Mouse (Mus musculus) embryonic facial prominence, embryonic 14.5 days (tissue): ENCODE measurements around the gene St8sia1. TPM values are rescaled to one million over a fixed set of nuclear protein-coding genes. Genes with fewer than 3 reads are reported as not detected.

ENCODE experiments used
- ATAC-seq: fragments of 200-750 bp; cut with Nextera tagmentation; 2 replicates; pipeline ENCODE4 v1.8.0; 2017; ENCODE audit warnings: low read depth, moderate number of reproducible peaks, moderate TSS enrichment
- DNase-seq: peaks from one replicate; pipeline ENCODE4 v3.0.0-alpha.2; 2015; ENCODE audit warnings: low spot score
- H3K27ac ChIP-seq: fragments of 300-500 bp; sonication (generic); replicated peaks from 2 replicates; pipeline ENCODE4 v1.5.1; 2014; ENCODE audit warnings: low read depth, mild to moderate bottlenecking, low read length, moderate library complexity
- H3K27me3 ChIP-seq: fragments of 300-500 bp; sonication (generic); replicated peaks from 2 replicates; pipeline ENCODE4 v1.6.1; 2014; ENCODE audit warnings: low read length; ENCODE audit not compliant: control insufficient read depth, insufficient read depth
- H3K36me3 ChIP-seq: fragments of 300-500 bp; sonication (generic); 2 replicates; pipeline ENCODE4 v1.6.1; 2014; ENCODE audit warnings: low read length, mixed read lengths; ENCODE audit not compliant: control insufficient read depth, insufficient read depth
- H3K4me1 ChIP-seq: fragments of 300-500 bp; sonication (generic); 2 replicates; pipeline ENCODE4 v1.6.1; 2014; ENCODE audit warnings: antibody characterized with exemption, low read length; ENCODE audit not compliant: control insufficient read depth, insufficient read depth
- H3K4me2 ChIP-seq: fragments of 300-500 bp; sonication (generic); 2 replicates; pipeline ENCODE4 v1.6.1; 2014; ENCODE audit warnings: low read depth, mild to moderate bottlenecking, low read length, moderate library complexity, mixed read lengths
- H3K4me3 ChIP-seq: fragments of 300-500 bp; sonication (generic); 2 replicates; pipeline ENCODE4 v1.5.1; 2014; ENCODE audit warnings: low read depth, mild to moderate bottlenecking, low read length
- H3K9ac ChIP-seq: fragments of 300-500 bp; sonication (generic); 2 replicates; pipeline ENCODE4 v1.6.1; 2014; ENCODE audit warnings: low read depth, mild to moderate bottlenecking, low read length, moderate library complexity, mixed read lengths
- H3K9me3 ChIP-seq: fragments of 300-500 bp; sonication (generic); 2 replicates; pipeline ENCODE4 v1.6.1; 2016; ENCODE audit warnings: low read length; ENCODE audit not compliant: control insufficient read depth
- WGBS: fragments of 180-500 bp; shearing (Covaris S2); extraction: QIAGEN DNeasy Blood & Tissue Kit; methylation state at CpG from one replicate; pipeline ENCODE4 v1.1.7; 2014; 5-methylcytosine and 5-hydroxymethylcytosine counted together
- polyA plus RNA-seq: library from polyadenylated mRNA; unstranded; fragments of >200 nt; fragmentation: Nextera tagmentation; extraction: Ambion mirVana; gene quantifications from 2 replicates; pipeline ENCODE4 v1.2.1, GENCODE M21; 2014

St8sia1 gene
- polyA plus RNA-seq, 1 experiment from 2014 or later: 1.8 TPM

GRCm38 (mm10) chr6:142944470-142944869, 19.8 kb downstream of the St8sia1 start:
- H3K9ac ChIP-seq: no peak overlapping the region
- ATAC-seq (no peak), DNase-seq (no peak)
- H3K9me3 ChIP-seq: no peaks in the 10 kb centered on the region
- no peak overlapping the region for H3K27ac ChIP-seq
- H3K4me3 ChIP-seq: no peak overlapping the region
- no peaks in the 10 kb centered on the region for H3K36me3 ChIP-seq
- no peaks in the 10 kb centered on the region for H3K27me3 ChIP-seq
- H3K4me1 ChIP-seq: 0 out of 2 replicates have a peak, but pooled peaks cover 6% of the 10 kb centered on the region
- no peak overlapping the region for H3K4me2 ChIP-seq
- 93% methylated on average over 3 of the region's 3 CpGs for WGBS

GRCm38 (mm10) chr6:142943419-142943818, 20.8 kb downstream of the St8sia1 start:
- H3K9ac ChIP-seq: no peak overlapping the region
- 0 out of 2 replicates have a peak, but pooled peaks cover 6% of the 10 kb centered on the region for H3K4me1 ChIP-seq
- DNase-seq (no peak), ATAC-seq (no peak)
- H3K4me3 ChIP-seq: no peak overlapping the region
- 81% methylated on average over 8 of the region's 8 CpGs for WGBS
- no peaks in the 10 kb centered on the region for H3K27me3 ChIP-seq
- no peaks in the 10 kb centered on the region for H3K9me3 ChIP-seq
- no peaks in the 10 kb centered on the region for H3K36me3 ChIP-seq
- no peak overlapping the region for H3K4me2 ChIP-seq
- H3K27ac ChIP-seq: no peak overlapping the region

GRCm38 (mm10) chr6:142941596-142942381, 22.5 kb downstream of the St8sia1 start:
- WGBS: 83% methylated on average over 11 of the region's 11 CpGs
- Histone ChIP-seq H3K4me2 (no peak overlapping the region), H3K9ac (no peak overlapping the region), H3K9me3 (no peaks in the 10 kb centered on the region), H3K4me1 (0 out of 2 replicates have a peak, but pooled peaks cover 6% of the 10 kb centered on the region), H3K27me3 (no peaks in the 10 kb centered on the region), H3K4me3 (no peak overlapping the region), H3K27ac (no peak overlapping the region), H3K36me3 (no peaks in the 10 kb centered on the region)
- DNase-seq: no peak
- ATAC-seq: no peak

GRCm38 (mm10) chr6:142941078-142941477, 23.2 kb downstream of the St8sia1 start:
- ATAC-seq: no peak
- WGBS: 66% methylated on average over 8 of the region's 8 CpGs
- H3K36me3 ChIP-seq: no peaks in the 10 kb centered on the region
- no peaks in the 10 kb centered on the region for H3K27me3 ChIP-seq
- no peak overlapping the region for H3K4me2 ChIP-seq
- DNase-seq: no peak
- no peak overlapping the region for H3K9ac ChIP-seq
- no peak overlapping the region for H3K27ac ChIP-seq
- H3K4me1 ChIP-seq: 0 out of 2 replicates have a peak, but pooled peaks cover under 1% of the 10 kb centered on the region
- no peaks in the 10 kb centered on the region for H3K9me3 ChIP-seq
- H3K4me3 ChIP-seq: no peak overlapping the region

- H3K27me3 ChIP-seq: no peaks in the 10 kb centered on the region
- ATAC-seq: no peak
- H3K4me1 ChIP-seq: no peaks in the 10 kb centered on the region
- whole genome bisulfite sequencing: 71% methylated on average over 9 of the region's 9 CpGs
- no peaks in the 10 kb centered on the region for H3K9me3 ChIP-seq
- no peaks in the 10 kb centered on the region for H3K36me3 ChIP-seq
- no peak for DNase-seq
- H3K27ac ChIP-seq: no peak overlapping the region
- H3K4me2 ChIP-seq: no peak overlapping the region
- no peak overlapping the region for H3K9ac ChIP-seq
- H3K4me3 ChIP-seq: no peak overlapping the region
Measured at GRCm38 (mm10) chr6:142938549-142939345, 25.5 kb downstream of the St8sia1 start.

DNA sequence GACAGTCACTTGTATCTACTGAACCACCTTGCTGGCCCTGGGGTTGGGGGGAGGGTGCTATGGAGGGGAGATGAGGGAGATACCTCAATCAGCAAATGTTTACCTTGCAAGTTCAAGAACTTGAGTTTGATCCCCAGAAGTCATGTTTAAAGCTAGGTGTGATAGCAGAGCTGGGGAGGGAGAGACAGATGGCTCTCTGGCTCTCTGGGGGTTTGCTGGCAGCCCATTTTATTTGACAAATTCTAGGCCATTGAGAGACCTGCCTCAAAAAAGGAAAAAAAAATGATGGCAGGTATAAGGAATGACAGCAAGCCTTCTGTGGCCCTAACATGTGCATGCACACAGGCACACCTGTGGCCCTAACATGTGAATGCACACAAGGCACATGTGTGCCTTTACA, 26.2 kb downstream of the St8sia1 start:
- no peak overlapping the region for H3K4me2 ChIP-seq
- H3K36me3 ChIP-seq: no peaks in the 10 kb centered on the region
- DNase-seq (no peak), ATAC-seq (no peak)
- no peak overlapping the region for H3K27ac ChIP-seq
- H3K4me3 ChIP-seq: no peak overlapping the region
- no peak overlapping the region for H3K9ac ChIP-seq
- H3K4me1 ChIP-seq: no peaks in the 10 kb centered on the region
- no peaks in the 10 kb centered on the region for H3K9me3 ChIP-seq
- H3K27me3 ChIP-seq: no peaks in the 10 kb centered on the region

DNA sequence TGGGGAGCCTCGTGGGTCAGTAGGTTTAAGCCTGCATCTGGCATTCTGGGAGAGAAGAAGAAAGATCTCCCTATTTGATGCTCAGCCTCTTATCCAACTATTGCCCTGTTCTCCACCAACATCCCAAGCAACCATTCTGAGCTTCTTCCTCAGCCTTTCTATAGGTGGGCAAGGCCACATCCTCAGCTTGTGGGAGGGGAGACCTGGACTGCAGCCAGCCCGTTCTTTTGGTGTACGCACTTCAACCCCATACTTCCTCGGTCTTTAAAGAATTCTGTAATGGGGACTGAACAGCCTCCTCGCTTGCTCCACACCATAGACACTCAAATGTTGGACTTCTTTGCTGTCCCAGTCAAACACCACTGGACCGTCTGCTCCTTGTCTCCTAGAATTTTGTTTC, 31.7 kb downstream of the St8sia1 start:
- H3K9ac ChIP-seq: no peak overlapping the region
- WGBS: 75% methylated on average over 6 of the region's 6 CpGs

DNA sequence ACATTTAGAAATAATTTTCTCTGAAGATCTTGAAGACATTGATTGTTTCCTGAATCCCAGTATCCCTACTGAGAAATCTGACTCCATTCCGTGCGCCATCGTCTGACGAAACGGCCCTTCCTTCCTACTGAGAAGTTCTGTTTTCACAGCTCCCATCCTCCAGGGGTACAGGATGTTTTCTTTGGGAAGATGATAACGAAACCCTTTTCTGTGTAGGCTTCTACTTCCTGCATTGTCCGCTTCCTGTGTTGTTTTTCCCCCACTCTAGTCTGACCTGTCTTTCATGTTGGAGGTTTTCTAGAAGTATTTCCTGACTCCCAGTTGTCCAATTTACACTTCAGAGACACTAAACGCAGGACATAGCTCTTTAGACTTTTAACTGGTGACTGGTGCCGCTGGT, 32.1 kb downstream of the St8sia1 start:
- no peaks in the 10 kb centered on the region for H3K27me3 ChIP-seq
- H3K4me3 ChIP-seq: no peak overlapping the region
- no peak overlapping the region for H3K27ac ChIP-seq
- no peaks in the 10 kb centered on the region for H3K36me3 ChIP-seq
- H3K4me2 ChIP-seq: no peak overlapping the region
- no peaks in the 10 kb centered on the region for H3K4me1 ChIP-seq
- DNase-seq (no peak), ATAC-seq (no peak)
- no peak overlapping the region for H3K9ac ChIP-seq
- H3K9me3 ChIP-seq: no peaks in the 10 kb centered on the region
- 44% methylated on average over 9 of the region's 9 CpGs for WGBS

More for the DNA sequence above, 31.7 kb downstream of the St8sia1 start:
- no peaks in the 10 kb centered on the region for H3K27me3 ChIP-seq
- H3K36me3 ChIP-seq: no peaks in the 10 kb centered on the region
- H3K9me3 ChIP-seq: no peaks in the 10 kb centered on the region
- no peak for ATAC-seq
- H3K27ac ChIP-seq: no peak overlapping the region
- H3K4me2 ChIP-seq: no peak overlapping the region
- DNase-seq: no peak
- H3K4me3 ChIP-seq: no peak overlapping the region
- no peaks in the 10 kb centered on the region for H3K4me1 ChIP-seq
